Mouse (Mus musculus) liver, embryonic 14.5 days (tissue): Measurements from ENCODE around the gene Tmem200a. TPM values are rescaled to one million over a fixed set of nuclear protein-coding genes. Genes with fewer than 3 reads are reported as not detected.

Source experiments
- ATAC-seq: fragments of 200-750 bp; cut with Nextera tagmentation; 2 replicates; pipeline ENCODE4 v1.8.0; 2017; ENCODE audit warnings: moderate number of reproducible peaks, mild to moderate bottlenecking, moderate library complexity; ENCODE audit not compliant: insufficient read depth
- DNase-seq, 3 experiments: peaks; one replicate each; pipeline ENCODE4 v3.0.0-alpha.2; 2012 to 2013; ENCODE audit warnings: low read depth in 3 of 3, low spot score in 3 of 3
- H3K27ac ChIP-seq: fragments of 300-500 bp; sonication (generic); 2 replicates; pipeline ENCODE4 v1.5.1; 2014; ENCODE audit warnings: moderate library complexity, mild to moderate bottlenecking, control low read depth, inconsistent platforms
- H3K27me3 ChIP-seq: fragments of 300-500 bp; sonication (generic); 2 replicates; pipeline ENCODE4 v1.6.1; 2014; ENCODE audit warnings: mild to moderate bottlenecking, low read length, moderate library complexity; ENCODE audit not compliant: control insufficient read depth, insufficient read depth
- H3K36me3 ChIP-seq: fragments of 300-500 bp; sonication (generic); replicated peaks from 2 replicates; pipeline ENCODE4 v1.6.1; 2014; ENCODE audit warnings: low read depth; ENCODE audit not compliant: control insufficient read depth, insufficient read depth
- H3K4me1 ChIP-seq, 2 experiments: fragments of 200-500 bp in 1 of 2; fragments of 300-500 bp in 1 of 2; sonication (generic) in 1 of 2; replicated peaks; 2 replicates each; pipeline ENCODE4 v1.6.1; 2012 to 2014; ENCODE audit warnings: antibody characterized with exemption in 1 of 2, inconsistent platforms in 1 of 2, low read length in 1 of 2; ENCODE audit not compliant: control insufficient read depth in 2 of 2, insufficient read depth in 2 of 2
- H3K4me2 ChIP-seq: fragments of 300-500 bp; sonication (generic); 2 replicates; pipeline ENCODE4 v1.6.1; 2014; ENCODE audit warnings: low read depth, mild to moderate bottlenecking, control low read depth, moderate library complexity
- H3K4me3 ChIP-seq, 2 experiments: fragments of 200-500 bp in 1 of 2; fragments of 300-500 bp in 1 of 2; sonication (generic) in 1 of 2; 2 replicates each; pipeline ENCODE4 v1.5.1; 2012 to 2014; ENCODE audit warnings: low read depth in 2 of 2, low read length in 2 of 2, mild to moderate bottlenecking in 2 of 2, control low read depth in 1 of 2, inconsistent platforms in 1 of 2, moderate library complexity in 1 of 2; ENCODE audit not compliant: insufficient read depth in 1 of 2
- H3K9ac ChIP-seq: fragments of 300-500 bp; sonication (generic); replicated peaks from 2 replicates; pipeline ENCODE4 v1.6.1; 2014; ENCODE audit warnings: mild to moderate bottlenecking, control low read depth, moderate library complexity
- H3K9me3 ChIP-seq: fragments of 300-500 bp; sonication (generic); 2 replicates; pipeline ENCODE4 v1.6.1; 2016; ENCODE audit warnings: low read length, mixed read lengths; ENCODE audit not compliant: control insufficient read depth
- CTCF ChIP-seq: IDR thresholded peaks from 2 replicates; pipeline ENCODE4 v1.5.1; 2016; ENCODE audit warnings: antibody characterized with exemption, low read depth, control low read depth
- EP300 ChIP-seq: IDR thresholded peaks from 2 replicates; pipeline ENCODE4 v1.6.1; 2016; ENCODE audit warnings: antibody characterized with exemption, low read depth
- WGBS: fragments of 180-500 bp; shearing (Covaris S2); extraction: QIAGEN DNeasy Blood & Tissue Kit; methylation state at CpG from one replicate; pipeline ENCODE4 v1.1.7; 2014; ENCODE audit not compliant: insufficient replicate concordance; 5-methylcytosine and 5-hydroxymethylcytosine counted together
- polyA plus RNA-seq, 2 experiments: library from polyadenylated mRNA; depleted of rRNA in 1 of 2; stranded (reverse) in 1 of 2; unstranded in 1 of 2; fragments of >200 nt; fragmentation: Nextera tagmentation in 1 of 2; extraction: Ambion mirVana in 1 of 2; gene quantifications; 2 replicates each; pipeline versions ENCODE4 v1.2.1 to v1.2.3; 2012 to 2014

The Tmem200a gene
- polyA plus RNA-seq, 2 experiments, result 0.13 to 0.70 TPM

DNA sequence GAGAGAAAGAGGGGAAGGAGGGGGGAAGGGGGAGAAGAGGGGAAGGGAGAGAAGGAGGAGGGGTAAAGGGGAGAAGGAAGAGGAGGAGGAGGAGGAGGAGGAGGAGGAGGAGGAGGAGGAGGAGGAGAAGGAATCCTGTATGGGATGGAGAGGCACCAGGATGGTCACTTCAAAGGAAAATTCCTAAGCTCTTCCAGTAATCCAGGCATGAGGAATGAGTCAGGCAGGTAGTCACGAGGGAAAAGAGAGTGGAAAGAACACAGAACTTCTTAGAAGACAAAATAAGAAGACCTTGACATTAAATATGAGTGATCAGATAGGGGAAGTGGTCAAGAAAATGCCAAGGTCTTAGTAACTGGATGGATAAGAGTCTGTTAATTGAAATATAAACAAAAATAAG is 64.6 kb downstream of the Tmem200a start:
- H3K4me3 ChIP-seq, result no peak overlapping the region
- H3K9me3 ChIP-seq, result no peaks in the 10 kb centered on the region
- H3K27ac ChIP-seq, result no peak overlapping the region
- TF ChIP-seq CTCF, result no peak
- no peak for TF ChIP-seq EP300
- no peaks in the 10 kb centered on the region for H3K36me3 ChIP-seq
- ATAC-seq (no peak), DNase-seq (no peak)
- H3K4me2 ChIP-seq, result no peak overlapping the region
- 27% methylated on average over 1 of the region's 1 CpGs for WGBS
- no peaks in the 10 kb centered on the region for H3K4me1 ChIP-seq
- no peak overlapping the region for H3K9ac ChIP-seq
- H3K27me3 ChIP-seq, result no peaks in the 10 kb centered on the region

DNA sequence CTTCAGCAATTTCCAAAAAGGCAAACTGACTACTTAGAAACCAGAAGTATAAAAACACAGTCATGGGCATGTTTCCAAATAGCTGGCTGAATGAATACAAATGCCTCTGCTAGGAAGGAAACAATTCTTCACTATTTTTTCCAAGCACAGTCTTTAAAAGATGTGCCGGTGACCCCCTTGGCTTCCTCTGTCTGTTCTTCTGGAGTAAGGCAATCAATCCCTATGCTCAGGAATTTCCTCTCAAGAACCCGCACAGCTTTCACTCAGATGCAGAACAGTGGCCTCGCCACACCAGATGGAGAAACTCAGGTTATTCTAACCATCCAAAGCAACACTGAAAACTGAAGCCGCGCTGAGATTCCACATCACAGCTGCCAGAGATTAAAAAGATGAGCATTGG is 69.9 kb downstream of the Tmem200a start:
- TF ChIP-seq EP300 (no peak), CTCF (no peak)
- ATAC-seq (no peak), DNase-seq (no peak)

DNA sequence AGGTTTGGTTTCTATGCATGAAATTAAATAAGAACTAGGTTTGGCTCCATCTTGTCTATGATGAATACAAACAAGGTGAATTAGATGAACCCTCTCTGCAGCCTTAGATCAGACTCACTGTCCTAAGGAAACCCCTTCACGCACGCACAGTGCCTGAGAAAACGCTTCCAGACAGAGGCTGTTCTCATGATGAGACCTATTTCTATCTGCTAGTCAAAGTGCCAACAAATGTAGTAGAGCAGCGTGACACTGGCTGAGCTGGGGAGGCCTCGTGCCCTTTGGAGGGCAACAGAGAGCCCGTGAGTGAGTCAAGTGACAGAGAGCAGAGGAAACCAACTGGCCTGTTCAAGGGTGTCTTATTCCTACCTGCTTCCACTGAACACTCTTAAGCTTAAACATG is 73.4 kb downstream of the Tmem200a start:
- Histone ChIP-seq H3K4me3 (no peak overlapping the region), H3K9ac (no peak overlapping the region), H3K27ac (no peak overlapping the region), H3K9me3 (no peaks in the 10 kb centered on the region), H3K4me2 (no peak overlapping the region), H3K4me1 (no peaks in the 10 kb centered on the region), H3K27me3 (no peaks in the 10 kb centered on the region), H3K36me3 (no peaks in the 10 kb centered on the region)
- WGBS, result 63% methylated on average over 6 of the region's 6 CpGs
- ATAC-seq (no peak), DNase-seq (no peak)
- TF ChIP-seq CTCF, result no peak
- TF ChIP-seq EP300, result no peak

More for the DNA sequence above, 69.9 kb downstream of the Tmem200a start:
- Histone ChIP-seq H3K4me3 (no peak overlapping the region), H3K9ac (no peak overlapping the region), H3K4me1 (no peaks in the 10 kb centered on the region), H3K27me3 (no peaks in the 10 kb centered on the region), H3K36me3 (no peaks in the 10 kb centered on the region), H3K27ac (no peak overlapping the region), H3K4me2 (no peak overlapping the region), H3K9me3 (no peaks in the 10 kb centered on the region)
- 54% methylated on average over 5 of the region's 5 CpGs for WGBS

DNA sequence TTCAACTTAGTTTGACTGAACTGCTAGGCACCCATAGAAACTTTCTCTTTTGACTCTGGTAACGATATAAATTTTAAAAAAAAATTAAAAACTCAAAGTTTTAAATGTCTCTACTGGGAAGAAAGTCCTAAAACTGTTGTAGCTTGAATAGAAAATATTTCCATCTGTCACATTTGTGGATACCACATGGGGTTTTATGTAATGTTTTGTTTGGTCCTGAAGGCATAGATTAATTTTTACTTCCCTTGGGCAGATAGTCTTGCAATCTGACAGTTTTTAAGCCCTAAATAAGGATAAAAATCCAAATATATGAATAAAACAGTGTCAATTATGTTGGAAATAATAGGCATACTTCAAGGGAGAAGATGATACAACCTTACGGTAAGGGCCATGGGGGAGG is 78.0 kb downstream of the Tmem200a start:
- H3K4me3 ChIP-seq, result no peak overlapping the region
- DNase-seq (no peak), ATAC-seq (no peak)
- no peaks in the 10 kb centered on the region for H3K36me3 ChIP-seq
- H3K4me1 ChIP-seq, result no peaks in the 10 kb centered on the region
- H3K27me3 ChIP-seq, result no peaks in the 10 kb centered on the region
- H3K9me3 ChIP-seq, result no peaks in the 10 kb centered on the region
- H3K9ac ChIP-seq, result no peak overlapping the region
- WGBS, result 79% methylated on average over 2 of the region's 2 CpGs
- no peak overlapping the region for H3K27ac ChIP-seq
- TF ChIP-seq EP300 (no peak), CTCF (no peak)
- no peak overlapping the region for H3K4me2 ChIP-seq

DNA sequence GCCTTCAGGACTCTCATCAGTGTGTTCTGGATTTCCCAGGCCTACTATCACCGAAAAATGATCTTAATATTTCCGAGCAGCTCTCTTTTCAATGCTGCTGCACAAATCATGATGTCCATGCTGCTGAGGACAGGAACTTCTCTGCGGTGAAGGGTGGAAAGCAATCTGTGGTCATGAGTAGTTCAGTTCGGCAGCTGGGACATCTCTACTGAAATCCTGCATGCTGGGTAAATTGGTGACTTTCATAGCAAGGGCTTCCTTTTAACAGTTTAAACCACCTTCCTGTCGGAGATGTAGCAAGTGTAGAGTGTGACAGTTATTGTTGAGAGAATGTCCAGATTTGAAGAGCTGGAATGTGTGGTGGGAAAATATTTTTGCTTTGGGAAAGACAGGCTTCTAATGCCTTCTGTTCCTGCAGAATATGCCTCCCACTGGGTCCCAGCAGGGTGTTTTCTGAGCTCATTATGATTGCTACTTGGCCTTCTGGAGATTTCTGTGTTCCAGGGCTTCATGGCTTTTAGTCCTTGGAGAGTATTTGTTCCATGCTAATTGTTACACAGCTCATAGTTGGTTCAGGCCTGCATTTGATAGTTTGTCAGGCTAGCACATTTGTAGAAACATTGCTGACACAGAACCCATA is 79.4 kb downstream of the Tmem200a start:
- 48% methylated on average over 5 of the region's 5 CpGs for WGBS
- no peaks in the 10 kb centered on the region for H3K9me3 ChIP-seq
- ATAC-seq, result no peak

More for the DNA sequence above, 79.4 kb downstream of the Tmem200a start:
- no peaks in the 10 kb centered on the region for H3K4me1 ChIP-seq
- H3K9ac ChIP-seq, result no peak overlapping the region
- H3K27me3 ChIP-seq, result no peaks in the 10 kb centered on the region
- TF ChIP-seq EP300 (no peak), CTCF (no peak)
- no peaks in the 10 kb centered on the region for H3K36me3 ChIP-seq
- H3K4me2 ChIP-seq, result no peak overlapping the region
- no peak overlapping the region for H3K27ac ChIP-seq
- no peak overlapping the region for H3K4me3 ChIP-seq
- no peak for DNase-seq
